Mouse (Mus musculus): ENCODE data around the gene 4933427D14Rik. TPM values are rescaled to one million over a fixed set of nuclear protein-coding genes. Genes with fewer than 3 reads are reported as not detected.

4933427D14Rik gene
- polyA plus RNA-seq, 1 experiment from 2014 or later: 14.1 TPM

GRCm38 (mm10) chr11:72130021-72130420, 77.2 kb downstream of the 4933427D14Rik start:
- WGBS: 18% methylated on average over 11 of the region's 11 CpGs

GRCm38 (mm10) chr11:72129032-72129894, 78.0 kb downstream of the 4933427D14Rik start:
- no peak overlapping the region for H3K9ac ChIP-seq (ENCODE audit: low read depth, low read length)
- no peak overlapping the region for H3K4me3 ChIP-seq (ENCODE audit: low read length)
- H3K36me3 ChIP-seq (ENCODE audit: control insufficient read depth, insufficient read depth, low read length): no peaks in the 10 kb centered on the region
- no peak for ATAC-seq
- H3K4me1 ChIP-seq (ENCODE audit: control insufficient read depth, insufficient read depth, low read depth, low read length): peaks cover 18% of the 10 kb centered on the region
- 69% methylated on average over 8 of the region's 8 CpGs for WGBS
- no peak overlapping the region for H3K4me2 ChIP-seq (ENCODE audit: low read length)
- no peaks in the 10 kb centered on the region for H3K27me3 ChIP-seq (replicated peaks; ENCODE audit: control insufficient read depth, insufficient read depth, low read length)
- H3K9me3 ChIP-seq (ENCODE audit: control insufficient read depth, low read length): no peaks in the 10 kb centered on the region
- no peak overlapping the region for H3K27ac ChIP-seq (ENCODE audit: low read depth, low read length)

More at GRCm38 (mm10) chr11:72130021-72130420, 77.2 kb downstream of the 4933427D14Rik start:
- Histone ChIP-seq H3K27ac (ENCODE audit: low read depth, low read length) (no peak overlapping the region), H3K4me3 (ENCODE audit: low read length) (no peak overlapping the region), H3K4me2 (ENCODE audit: low read length) (peak overlapping the region; percentile 6; the same call in 1 of the 2 replicates), H3K4me1 (ENCODE audit: control insufficient read depth, insufficient read depth, low read depth, low read length) (peaks cover 23% of the 10 kb centered on the region), H3K36me3 (ENCODE audit: control insufficient read depth, insufficient read depth, low read length) (no peaks in the 10 kb centered on the region), H3K9me3 (ENCODE audit: control insufficient read depth, low read length) (no peaks in the 10 kb centered on the region), H3K27me3 (replicated peaks; ENCODE audit: control insufficient read depth, insufficient read depth, low read length) (no peaks in the 10 kb centered on the region), H3K9ac (ENCODE audit: low read depth, low read length) (no peak overlapping the region)
- no peak for ATAC-seq

DNA sequence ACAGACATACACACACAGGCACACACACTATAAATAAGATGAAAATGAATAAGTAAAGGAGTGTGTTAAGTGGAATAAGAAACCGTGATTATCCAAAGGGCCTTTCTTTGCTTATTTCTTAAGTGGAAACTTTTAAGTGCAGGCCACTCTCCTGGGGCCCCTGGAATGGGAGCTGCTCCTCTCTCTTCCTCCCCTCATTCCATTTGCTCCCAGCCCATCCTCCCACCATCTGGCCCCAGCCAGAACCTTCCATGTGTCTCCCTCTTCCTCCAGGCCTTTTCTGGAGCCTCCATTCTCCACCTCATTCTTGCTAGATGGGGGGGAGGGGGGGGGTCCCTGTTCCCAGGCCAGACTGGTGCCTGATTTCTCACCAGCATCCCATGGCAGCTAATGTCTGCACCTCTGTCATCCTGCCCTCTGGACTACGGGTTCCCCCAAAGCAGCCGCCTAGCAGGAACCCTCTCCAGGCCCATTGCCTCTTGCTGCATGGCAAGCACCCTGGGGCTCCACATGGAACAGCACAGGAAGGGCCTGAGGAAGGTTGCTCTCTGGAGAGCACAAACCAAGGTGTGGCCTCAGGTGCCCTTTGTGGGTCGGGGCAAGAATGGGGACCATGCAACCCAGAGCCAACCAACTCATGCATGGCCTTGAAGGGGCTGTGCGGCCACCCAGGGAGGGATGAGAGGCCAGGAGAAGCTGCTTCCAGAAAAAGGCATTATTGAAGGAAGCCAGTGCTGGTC, 79.6 kb downstream of the 4933427D14Rik start:
- no peak overlapping the region for H3K27ac ChIP-seq (ENCODE audit: low read depth, low read length)
- 84% methylated on average over 5 of the region's 5 CpGs for WGBS
- H3K27me3 ChIP-seq (replicated peaks; ENCODE audit: control insufficient read depth, insufficient read depth, low read length): no peaks in the 10 kb centered on the region
- H3K9ac ChIP-seq (ENCODE audit: low read depth, low read length): no peak overlapping the region
- no peak overlapping the region for H3K4me3 ChIP-seq (ENCODE audit: low read length)
- no peak overlapping the region for H3K4me2 ChIP-seq (ENCODE audit: low read length)
- H3K36me3 ChIP-seq (ENCODE audit: control insufficient read depth, insufficient read depth, low read length): no peaks in the 10 kb centered on the region
- no peak for ATAC-seq
- no peaks in the 10 kb centered on the region for H3K9me3 ChIP-seq (ENCODE audit: control insufficient read depth, low read length)
- H3K4me1 ChIP-seq (ENCODE audit: control insufficient read depth, insufficient read depth, low read depth, low read length): peaks cover 15% of the 10 kb centered on the region

DNA sequence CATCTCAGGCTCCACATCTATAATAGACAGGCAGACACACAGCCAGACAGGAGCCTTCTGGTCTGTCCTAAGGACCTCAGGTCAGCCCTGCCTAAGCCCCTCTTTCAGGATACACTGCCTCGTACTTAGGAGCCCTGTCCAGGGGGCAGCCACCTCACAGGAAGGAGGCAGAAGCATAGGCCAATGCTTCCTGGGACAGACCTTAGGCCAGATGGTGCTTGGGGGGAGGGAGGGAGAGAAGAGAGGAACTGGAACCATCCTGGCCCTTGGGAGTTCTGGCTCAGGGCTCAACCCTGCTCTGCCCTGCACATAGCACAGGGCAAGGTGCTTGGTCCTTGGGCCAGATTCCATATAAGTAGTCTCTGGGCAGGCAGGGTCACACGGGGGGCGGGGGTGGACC, 81.5 kb downstream of the 4933427D14Rik start:
- H3K4me1 ChIP-seq (ENCODE audit: control insufficient read depth, insufficient read depth, low read depth, low read length): peaks cover 10% of the 10 kb centered on the region
- H3K27me3 ChIP-seq (replicated peaks; ENCODE audit: control insufficient read depth, insufficient read depth, low read length): no peaks in the 10 kb centered on the region
- no peaks in the 10 kb centered on the region for H3K9me3 ChIP-seq (ENCODE audit: control insufficient read depth, low read length)
- no peak overlapping the region for H3K4me3 ChIP-seq (ENCODE audit: low read length)
- WGBS: 74% methylated on average over 3 of the region's 3 CpGs
- no peak overlapping the region for H3K4me2 ChIP-seq (ENCODE audit: low read length)
- H3K36me3 ChIP-seq (ENCODE audit: control insufficient read depth, insufficient read depth, low read length): no peaks in the 10 kb centered on the region
- H3K9ac ChIP-seq (ENCODE audit: low read depth, low read length): no peak overlapping the region
- no peak overlapping the region for H3K27ac ChIP-seq (ENCODE audit: low read depth, low read length)
- ATAC-seq: 0 out of 2 replicates have a peak, but pooled peaks have one; percentile 15

GRCm38 (mm10) chr11:72123531-72123930, 83.7 kb downstream of the 4933427D14Rik start:
- Histone ChIP-seq H3K27ac (ENCODE audit: low read depth, low read length) (no peak overlapping the region), H3K4me3 (ENCODE audit: low read length) (no peak overlapping the region), H3K4me2 (ENCODE audit: low read length) (no peak overlapping the region), H3K36me3 (ENCODE audit: control insufficient read depth, insufficient read depth, low read length) (no peaks in the 10 kb centered on the region), H3K27me3 (replicated peaks; ENCODE audit: control insufficient read depth, insufficient read depth, low read length) (no peaks in the 10 kb centered on the region), H3K4me1 (ENCODE audit: control insufficient read depth, insufficient read depth, low read depth, low read length) (peaks cover 6% of the 10 kb centered on the region), H3K9me3 (ENCODE audit: control insufficient read depth, low read length) (no peaks in the 10 kb centered on the region), H3K9ac (ENCODE audit: low read depth, low read length) (no peak overlapping the region)
- WGBS: 79% methylated on average over 4 of the region's 4 CpGs
- no peak for ATAC-seq

- no peak overlapping the region for H3K9ac ChIP-seq (ENCODE audit: low read depth, low read length)
- no peaks in the 10 kb centered on the region for H3K27me3 ChIP-seq (replicated peaks; ENCODE audit: control insufficient read depth, insufficient read depth, low read length)
- no peaks in the 10 kb centered on the region for H3K4me1 ChIP-seq (ENCODE audit: control insufficient read depth, insufficient read depth, low read depth, low read length)
- WGBS: 87% methylated on average over 6 of the region's 6 CpGs
- no peaks in the 10 kb centered on the region for H3K36me3 ChIP-seq (ENCODE audit: control insufficient read depth, insufficient read depth, low read length)
- ATAC-seq: no peak
- H3K9me3 ChIP-seq (ENCODE audit: control insufficient read depth, low read length): no peaks in the 10 kb centered on the region
- H3K27ac ChIP-seq (ENCODE audit: low read depth, low read length): no peak overlapping the region
- no peak overlapping the region for H3K4me2 ChIP-seq (ENCODE audit: low read length)
- H3K4me3 ChIP-seq (ENCODE audit: low read length): no peak overlapping the region
Measured at GRCm38 (mm10) chr11:72120354-72120753, 86.9 kb downstream of the 4933427D14Rik start.

- H3K9ac ChIP-seq (ENCODE audit: low read depth, low read length): no peak overlapping the region
- no peaks in the 10 kb centered on the region for H3K9me3 ChIP-seq (ENCODE audit: control insufficient read depth, low read length)
- H3K36me3 ChIP-seq (ENCODE audit: control insufficient read depth, insufficient read depth, low read length): no peaks in the 10 kb centered on the region
- H3K4me1 ChIP-seq (ENCODE audit: control insufficient read depth, insufficient read depth, low read depth, low read length): no peaks in the 10 kb centered on the region
- H3K4me2 ChIP-seq (ENCODE audit: low read length): no peak overlapping the region
- ATAC-seq: no peak
- no peak overlapping the region for H3K4me3 ChIP-seq (ENCODE audit: low read length)
- 83% methylated on average over 3 of the region's 3 CpGs for WGBS
- no peak overlapping the region for H3K27ac ChIP-seq (ENCODE audit: low read depth, low read length)
- H3K27me3 ChIP-seq (replicated peaks; ENCODE audit: control insufficient read depth, insufficient read depth, low read length): no peaks in the 10 kb centered on the region
Measured at GRCm38 (mm10) chr11:72118630-72119029, 88.6 kb downstream of the 4933427D14Rik start.

GRCm38 (mm10) chr11:72113296-72113695, 94.0 kb downstream of the 4933427D14Rik start:
- 58% methylated on average over 4 of the region's 4 CpGs for WGBS
- H3K4me1 ChIP-seq (ENCODE audit: control insufficient read depth, insufficient read depth, low read depth, low read length): no peaks in the 10 kb centered on the region
- no peak overlapping the region for H3K4me3 ChIP-seq (ENCODE audit: low read length)
- no peaks in the 10 kb centered on the region for H3K9me3 ChIP-seq (ENCODE audit: control insufficient read depth, low read length)
- H3K9ac ChIP-seq (ENCODE audit: low read depth, low read length): no peak overlapping the region
- no peak overlapping the region for H3K27ac ChIP-seq (ENCODE audit: low read depth, low read length)
- H3K4me2 ChIP-seq (ENCODE audit: low read length): no peak overlapping the region
- ATAC-seq: no peak
- no peaks in the 10 kb centered on the region for H3K36me3 ChIP-seq (ENCODE audit: control insufficient read depth, insufficient read depth, low read length)
- H3K27me3 ChIP-seq (replicated peaks; ENCODE audit: control insufficient read depth, insufficient read depth, low read length): no peaks in the 10 kb centered on the region

GRCm38 (mm10) chr11:72110726-72111125, 96.5 kb downstream of the 4933427D14Rik start:
- no peaks in the 10 kb centered on the region for H3K27me3 ChIP-seq (replicated peaks; ENCODE audit: control insufficient read depth, insufficient read depth, low read length)
- WGBS: 57% methylated on average over 3 of the region's 3 CpGs
- H3K36me3 ChIP-seq (ENCODE audit: control insufficient read depth, insufficient read depth, low read length): no peaks in the 10 kb centered on the region
- no peak overlapping the region for H3K9ac ChIP-seq (ENCODE audit: low read depth, low read length)
- no peaks in the 10 kb centered on the region for H3K9me3 ChIP-seq (ENCODE audit: control insufficient read depth, low read length)
- no peak overlapping the region for H3K4me3 ChIP-seq (ENCODE audit: low read length)
- no peak overlapping the region for H3K27ac ChIP-seq (ENCODE audit: low read depth, low read length)
- no peak overlapping the region for H3K4me2 ChIP-seq (ENCODE audit: low read length)
- no peaks in the 10 kb centered on the region for H3K4me1 ChIP-seq (ENCODE audit: control insufficient read depth, insufficient read depth, low read depth, low read length)
- no peak for ATAC-seq

Data from hindbrain, embryonic 16.5 days (tissue).